In the genomic region with DNA sequence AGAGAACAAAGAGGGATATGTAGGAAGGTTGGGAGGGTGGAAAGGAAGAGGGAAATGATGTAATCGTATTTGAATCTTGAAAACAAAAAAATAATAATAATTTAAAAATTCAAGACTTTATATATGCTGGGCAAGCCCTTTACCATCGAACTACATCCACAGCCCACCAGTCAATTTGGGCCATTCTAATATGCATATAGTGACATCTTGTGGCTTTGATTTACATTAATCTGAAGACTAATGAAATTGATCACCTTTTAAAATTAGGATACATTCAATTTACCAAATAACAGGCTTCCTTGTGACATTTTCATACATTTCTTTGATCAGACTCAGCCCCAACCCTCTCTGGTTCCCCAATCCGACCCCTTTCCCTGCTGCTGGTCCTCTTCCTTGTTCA, we compare ENCODE assay signal across 15 mouse cellular contexts.
"Had no signal": no experiment of that assay in that cellular context is flagged by ENCODE, and none has a peak within 500 bp of the region (broad histone marks: within the 10 kb centered on the region; RNA-seq: fewer than 3 reads in every experiment).

No protein-coding gene starts in this region.

- H3K4me1 ChIP-seq: limb, embryonic 13.5 days; midbrain, embryonic 10.5 days; neural tube, embryonic 15.5 days had no signal

- H3K27me3 ChIP-seq: limb, embryonic 13.5 days; neural tube, embryonic 15.5 days had no signal

- DNase-seq: kidney, adult 8-10 months; kidney, postnatal 36 days; left cerebral cortex, postnatal 4 days; lung, adult 18-20 months; lung, postnatal 10 days; lung, postnatal 4 days; right cerebral cortex, postnatal 4 days; spleen, adult 18-20 months; thymus, adult 2 months; thymus, postnatal 25 days had no signal

- H3K4me3 ChIP-seq: limb, embryonic 13.5 days; midbrain, embryonic 10.5 days; myocyte; neural tube, embryonic 15.5 days had no signal

- H3K36me3 ChIP-seq: limb, embryonic 13.5 days; midbrain, embryonic 10.5 days; neural tube, embryonic 15.5 days had no signal

- H3K9ac ChIP-seq: limb, embryonic 13.5 days; liver, embryonic 14.5 days; neural tube, embryonic 15.5 days had no signal

- H3K27ac ChIP-seq: limb, embryonic 13.5 days; liver, embryonic 14.5 days; midbrain, embryonic 10.5 days; neural tube, embryonic 15.5 days had no signal
